In genomic region chr14:73441206-73441950, GRCm38 (mm10) we compare ENCODE assay signal across 6 mouse cellular contexts. TPM values are rescaled to one million over a fixed set of nuclear protein-coding genes. Genes with fewer than 3 reads are reported as not detected.
DNase-seq lines count a peak whose midpoint lies in the region; ATAC-seq and TF ChIP-seq lines count a peak whose summit lies in the region.
"Not testable (repeated sequence)": the region's sequence is repeated elsewhere in the genome, so short reads cannot be mapped to it uniquely, and the experiment has no call there.

No protein-coding gene starts in this region.

- 0 out of 2 replicates have a peak, but pooled peaks have one; percentile 4 for ATAC-seq in G1E (ENCODE audit: extremely low read depth, insufficient number of reproducible peaks, low FRiP score, poor library complexity, severe bottlenecking)
- peak; percentile 76 for ATAC-seq in granulocyte monocyte progenitor cell, adult 5-6 weeks (replicated peaks; ENCODE audit: poor library complexity, severe bottlenecking)
- ATAC-seq in megakaryocyte, adult 5-6 weeks (ENCODE audit: poor library complexity, severe bottlenecking) = peak; percentile 66

- H3K4me3 ChIP-seq in G1E (ENCODE audit: low read depth, low read length); brown adipose tissue, adult 24 weeks (ENCODE audit: insufficient read depth, low read depth, low read length); myocyte: not testable (repeated sequence)

- peak; percentile 80 for DNase-seq in 416B (ENCODE audit: low read depth)
- DNase-seq in G1E (ENCODE audit: low spot score) = not testable (repeated sequence)

- H3K27me3 ChIP-seq in G1E (ENCODE audit: insufficient read depth, low read length); myocyte (ENCODE audit: control insufficient read depth, insufficient read depth, insufficient read length): not testable (repeated sequence)

- peak overlapping the region; percentile 61; the same call in 1 of the 2 replicates for H3K27ac ChIP-seq in brown adipose tissue, adult 24 weeks (replicated peaks; ENCODE audit: low read depth, low read length)

- H3K36me3 ChIP-seq in G1E (replicated peaks); myocyte (ENCODE audit: control insufficient read depth, insufficient read depth): not testable (repeated sequence)

- not testable (repeated sequence) for TF ChIP-seq CTCF in G1E (IDR thresholded peaks at IDR 0.05; ENCODE audit: low read depth, low read length)

- not testable (repeated sequence) for H3K9me3 ChIP-seq in G1E (replicated peaks)

- peaks cover 33% of the 10 kb centered on the region for H3K4me1 ChIP-seq in G1E (ENCODE audit: insufficient read depth, low read depth, low read length)
- not testable (repeated sequence) for H3K4me1 ChIP-seq in brown adipose tissue, adult 24 weeks (ENCODE audit: control insufficient read depth, insufficient read depth, insufficient read length, low read length)

- H3K79me2 ChIP-seq in myocyte (ENCODE audit: control insufficient read depth, insufficient read depth) = not testable (repeated sequence)

- not testable (repeated sequence) for TF ChIP-seq POLR2A in myocyte (IDR thresholded peaks at IDR 0.05; ENCODE audit: insufficient read length, low read depth)

- peak overlapping the region; percentile 80 for H3K4me2 ChIP-seq in myocyte (ENCODE audit: low read depth)

- not testable (repeated sequence) for H3ac ChIP-seq in myocyte (ENCODE audit: control insufficient read depth, insufficient read length)

RNA-seq across cellular contexts. Expression of gene Itm2b, which starts 56.3 kb away (rescaled TPM):
- 474 and 507 TPM in 2 replicates for total RNA-seq in G1E (2014; fragmentation: Nextera tagmentation)
- total RNA-seq in G1E (2017) = 523 and 553 TPM in 2 replicates
- polyA plus RNA-seq in G1E (2012) = 104 and 121 TPM in 2 replicates
- 1,115 and 1,308 TPM in 2 replicates for polyA plus RNA-seq in brown adipose tissue, adult 24 weeks (2012; ENCODE audit: insufficient read depth, insufficient read length, missing spikeins)
- total RNA-seq in granulocyte monocyte progenitor cell, adult 5-6 weeks (2014; fragmentation: Nextera tagmentation) = 834 and 975 TPM in 2 replicates
- total RNA-seq in granulocyte monocyte progenitor cell, adult 5-6 weeks (2017) = 1,023 and 1,048 TPM in 2 replicates
- 2,082 and 2,200 TPM in 2 replicates for total RNA-seq in megakaryocyte, adult 5-6 weeks (2015)
- total RNA-seq in megakaryocyte, adult 5-6 weeks (2017) = 1,839 and 1,925 TPM in 2 replicates
- 530 TPM for polyA plus RNA-seq in myocyte (2012; fragmentation: generic; extraction: Trizol)

Comparison
In these comparisons a context has a peak if more than half of its experiments do, and no peak if none do; other contexts are left out.
1. ATAC-seq: peak in every context shown above with its lines; median percentile 76 in granulocyte monocyte progenitor cell, adult 5-6 weeks; 66 in megakaryocyte, adult 5-6 weeks; 4 in G1E.